Mouse (Mus musculus) neural tube, embryonic 11.5 days (tissue): ENCODE results near the gene Tbc1d1. TPM values are rescaled to one million over a fixed set of nuclear protein-coding genes. Genes with fewer than 3 reads are reported as not detected.

Experiments
- ATAC-seq: fragments of 200-750 bp; cut with Nextera tagmentation; 2 replicates; pipeline ENCODE4 v1.8.0; 2017; ENCODE audit warnings: moderate number of reproducible peaks, mild to moderate bottlenecking, moderate TSS enrichment, moderate library complexity; ENCODE audit not compliant: insufficient read depth, low FRiP score, low TSS enrichment
- DNase-seq: peaks from one replicate; pipeline ENCODE4 v3.0.0-alpha.2; 2015; ENCODE audit warnings: low spot score
- H3K27ac ChIP-seq: fragments of 300-500 bp; sonication (generic); 2 replicates; pipeline ENCODE4 v1.5.1; 2014; ENCODE audit warnings: low read depth, mild to moderate bottlenecking, low read length
- H3K27me3 ChIP-seq: fragments of 300-500 bp; sonication (generic); 2 replicates; pipeline ENCODE4 v1.6.1; 2014; ENCODE audit warnings: mild to moderate bottlenecking, low read length, mixed read lengths; ENCODE audit not compliant: control insufficient read depth, insufficient read depth
- H3K36me3 ChIP-seq: fragments of 300-500 bp; sonication (generic); 2 replicates; pipeline ENCODE4 v1.6.1; 2014; ENCODE audit warnings: mild to moderate bottlenecking, low read length, moderate library complexity, mixed read lengths; ENCODE audit not compliant: control insufficient read depth, insufficient read depth
- H3K4me1 ChIP-seq: fragments of 300-500 bp; sonication (generic); 2 replicates; pipeline ENCODE4 v1.6.1; 2014; ENCODE audit warnings: low read length, mixed read lengths; ENCODE audit not compliant: control insufficient read depth, insufficient read depth
- H3K4me2 ChIP-seq: fragments of 300-500 bp; sonication (generic); 2 replicates; pipeline ENCODE4 v1.6.1; 2014; ENCODE audit warnings: low read depth, mild to moderate bottlenecking, moderate library complexity
- H3K4me3 ChIP-seq: fragments of 300-500 bp; sonication (generic); 2 replicates; pipeline ENCODE4 v1.5.1; 2014; ENCODE audit warnings: low read depth, low read length
- H3K9ac ChIP-seq: fragments of 300-500 bp; sonication (generic); 2 replicates; pipeline ENCODE4 v1.6.1; 2014; ENCODE audit warnings: mild to moderate bottlenecking, low read length
- H3K9me3 ChIP-seq: fragments of 300-500 bp; sonication (generic); 2 replicates; pipeline ENCODE4 v1.6.1; 2016; ENCODE audit warnings: low read length; ENCODE audit not compliant: control insufficient read depth
- WGBS: fragments of 180-500 bp; shearing (Covaris S2); extraction: QIAGEN DNeasy Blood & Tissue Kit; methylation state at CpG from one replicate; pipeline ENCODE4 v1.1.7; 2014; 5-methylcytosine and 5-hydroxymethylcytosine counted together
- polyA plus RNA-seq: library from polyadenylated mRNA; unstranded; fragments of >200 nt; fragmentation: Nextera tagmentation; extraction: Ambion mirVana; gene quantifications from 2 replicates; pipeline ENCODE4 v1.2.1, GENCODE M21; 2014

The Tbc1d1 gene
- polyA plus RNA-seq, 1 experiment from 2014 or later: 32.4 TPM

DNA sequence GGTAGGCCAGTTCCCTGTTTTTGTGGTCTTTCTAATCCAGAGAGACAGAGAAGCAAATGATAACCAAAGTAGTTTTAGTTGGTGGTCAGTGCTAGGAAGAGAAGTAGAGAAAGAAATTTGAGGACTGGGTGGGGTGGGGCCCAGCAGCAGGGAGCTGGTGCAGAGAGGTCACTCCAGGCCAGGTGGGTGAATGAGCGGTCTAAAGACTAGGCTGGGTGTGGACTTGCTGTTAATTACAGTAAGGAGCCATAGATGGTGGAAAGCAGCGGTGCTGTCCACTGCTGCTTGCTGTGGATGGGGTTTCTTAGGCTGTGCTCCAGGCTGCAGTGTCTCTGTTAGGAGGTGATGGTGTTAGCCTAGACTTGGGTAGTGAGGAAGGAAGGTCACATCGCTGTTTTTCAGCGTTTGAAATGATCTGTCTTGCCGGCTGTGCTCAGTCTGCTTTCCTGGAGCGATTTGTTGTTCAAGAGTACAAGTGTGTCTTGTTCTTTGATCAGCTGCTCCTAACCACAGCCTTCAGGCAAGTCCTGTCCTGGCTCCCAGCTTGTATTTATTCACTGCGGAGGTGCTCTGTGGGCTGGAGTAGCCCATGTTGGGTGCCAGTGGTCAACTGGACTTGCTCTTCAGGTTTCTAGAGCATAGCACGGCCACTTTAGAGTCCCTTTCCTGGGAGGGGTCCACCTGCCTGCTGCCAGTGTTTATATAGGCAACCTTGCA lies 78.3 kb downstream of the Tbc1d1 start:
- Histone ChIP-seq H3K9ac (no peak overlapping the region), H3K27ac (no peak overlapping the region), H3K4me1 (peaks cover 10% of the 10 kb centered on the region; the same call in 1 of the 2 replicates), H3K36me3 (no peaks in the 10 kb centered on the region), H3K4me2 (no peak overlapping the region), H3K9me3 (no peaks in the 10 kb centered on the region), H3K4me3 (no peak overlapping the region), H3K27me3 (no peaks in the 10 kb centered on the region)
- DNase-seq (no peak), ATAC-seq (no peak)
- WGBS: 79% methylated on average over 8 of the region's 8 CpGs

DNA sequence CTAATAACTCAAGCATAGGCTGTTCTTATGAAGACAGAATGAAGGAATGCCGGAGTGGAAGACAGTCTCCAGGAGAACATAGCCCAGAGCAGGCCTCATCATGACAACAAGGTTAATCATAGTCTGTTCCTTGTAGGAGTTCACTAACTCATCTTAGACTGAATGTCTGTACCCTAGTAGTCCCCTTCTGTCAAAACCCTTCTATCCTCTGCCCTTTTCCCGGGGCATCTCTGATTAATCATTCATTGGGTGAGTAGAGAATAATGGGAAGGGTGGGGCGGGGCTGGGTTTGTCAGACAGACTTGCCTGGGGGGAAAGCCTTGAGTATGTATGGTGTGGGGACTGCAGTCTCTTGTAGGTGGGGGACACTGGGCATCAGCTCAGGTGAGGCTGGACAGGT lies 79.1 kb downstream of the Tbc1d1 start:
- ATAC-seq: no peak
- no peaks in the 10 kb centered on the region for H3K36me3 ChIP-seq
- WGBS: 73% methylated on average over 3 of the region's 3 CpGs

DNA sequence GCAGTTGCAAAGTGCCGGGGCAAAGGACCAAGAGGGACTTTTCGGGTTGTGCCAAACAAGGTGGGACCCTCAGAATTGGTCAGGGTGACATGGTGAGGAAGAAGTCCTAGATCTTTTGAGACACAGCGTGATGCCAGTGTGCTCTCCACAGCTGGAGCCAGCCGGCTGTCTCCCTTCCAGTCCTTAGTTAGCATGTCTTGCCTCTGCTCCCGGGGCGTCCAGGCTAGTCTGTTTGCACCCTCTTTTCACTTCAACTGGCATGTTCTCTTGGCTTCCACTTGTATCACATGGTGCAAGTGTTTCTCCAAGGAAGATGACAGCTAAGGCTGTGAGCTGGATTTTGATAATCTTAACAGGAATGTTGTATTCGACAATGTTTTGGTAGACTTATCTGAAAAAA lies 80.5 kb downstream of the Tbc1d1 start:
- Histone ChIP-seq H3K9me3 (no peaks in the 10 kb centered on the region), H3K27me3 (no peaks in the 10 kb centered on the region), H3K27ac (no peak overlapping the region), H3K4me2 (no peak overlapping the region), H3K4me1 (peaks cover 10% of the 10 kb centered on the region; the same call in 1 of the 2 replicates), H3K4me3 (no peak overlapping the region), H3K36me3 (no peaks in the 10 kb centered on the region), H3K9ac (no peak overlapping the region)
- 76% methylated on average over 7 of the region's 7 CpGs for WGBS
- ATAC-seq (no peak), DNase-seq (no peak)

More for the DNA sequence above, 79.1 kb downstream of the Tbc1d1 start:
- Histone ChIP-seq H3K9ac (no peak overlapping the region), H3K27me3 (no peaks in the 10 kb centered on the region), H3K4me3 (no peak overlapping the region), H3K4me2 (no peak overlapping the region), H3K27ac (no peak overlapping the region), H3K9me3 (no peaks in the 10 kb centered on the region), H3K4me1 (peaks cover 10% of the 10 kb centered on the region; the same call in 1 of the 2 replicates)
- no peak for DNase-seq

DNA sequence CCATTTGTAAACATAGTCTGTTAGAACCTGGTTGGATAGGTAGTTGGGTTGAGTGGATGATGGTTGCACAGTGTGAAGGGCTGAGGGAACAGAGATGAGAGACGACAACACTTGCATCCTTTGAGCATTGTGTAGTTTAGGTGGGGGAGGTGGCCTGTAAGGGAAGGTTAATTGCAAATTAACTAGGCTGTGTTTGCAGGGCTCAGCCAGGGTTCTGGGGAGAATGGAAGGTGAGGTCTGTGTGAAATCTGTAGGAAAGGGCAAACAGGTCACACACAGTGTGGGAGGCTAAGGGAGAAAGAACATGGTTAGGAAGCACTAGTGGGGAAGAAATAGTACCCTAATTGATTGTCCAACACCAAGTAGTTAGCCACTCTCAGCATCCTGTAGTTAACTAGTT lies 81.2 kb downstream of the Tbc1d1 start:
- no peak overlapping the region for H3K4me2 ChIP-seq
- no peak for DNase-seq
- no peaks in the 10 kb centered on the region for H3K36me3 ChIP-seq
- H3K27me3 ChIP-seq: no peaks in the 10 kb centered on the region
- peaks cover 10% of the 10 kb centered on the region; the same call in 1 of the 2 replicates for H3K4me1 ChIP-seq
- 17% methylated on average over 1 of the region's 1 CpGs for WGBS
- ATAC-seq: no peak
- H3K27ac ChIP-seq: no peak overlapping the region
- no peak overlapping the region for H3K9ac ChIP-seq
- no peaks in the 10 kb centered on the region for H3K9me3 ChIP-seq
- no peak overlapping the region for H3K4me3 ChIP-seq

DNA sequence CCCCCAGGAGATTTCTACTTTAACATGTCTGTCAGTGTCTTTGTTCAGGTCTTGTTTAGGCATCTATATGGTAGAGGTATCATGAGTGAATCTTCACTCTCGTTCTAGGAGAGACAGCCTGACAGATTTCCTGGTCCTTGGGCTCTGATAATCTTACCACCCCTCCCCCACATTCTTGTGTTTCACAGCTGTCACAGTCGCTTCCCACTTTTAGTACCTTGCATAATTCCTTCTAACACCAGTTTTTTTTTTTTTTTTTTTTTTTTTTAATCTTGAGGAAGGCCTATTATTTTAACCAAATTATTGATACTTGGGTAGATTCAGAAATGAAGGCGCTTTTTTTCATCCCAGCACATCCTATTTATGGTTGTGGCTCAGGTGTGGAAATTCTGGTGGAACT lies 81.6 kb downstream of the Tbc1d1 start:
- Histone ChIP-seq H3K9ac (no peak overlapping the region), H3K27me3 (no peaks in the 10 kb centered on the region), H3K27ac (no peak overlapping the region), H3K4me2 (no peak overlapping the region), H3K4me3 (no peak overlapping the region), H3K4me1 (peaks cover 10% of the 10 kb centered on the region; the same call in 1 of the 2 replicates), H3K36me3 (no peaks in the 10 kb centered on the region), H3K9me3 (no peaks in the 10 kb centered on the region)
- ATAC-seq: no peak
- 62% methylated on average over 3 of the region's 3 CpGs for WGBS
- DNase-seq: no peak

DNA sequence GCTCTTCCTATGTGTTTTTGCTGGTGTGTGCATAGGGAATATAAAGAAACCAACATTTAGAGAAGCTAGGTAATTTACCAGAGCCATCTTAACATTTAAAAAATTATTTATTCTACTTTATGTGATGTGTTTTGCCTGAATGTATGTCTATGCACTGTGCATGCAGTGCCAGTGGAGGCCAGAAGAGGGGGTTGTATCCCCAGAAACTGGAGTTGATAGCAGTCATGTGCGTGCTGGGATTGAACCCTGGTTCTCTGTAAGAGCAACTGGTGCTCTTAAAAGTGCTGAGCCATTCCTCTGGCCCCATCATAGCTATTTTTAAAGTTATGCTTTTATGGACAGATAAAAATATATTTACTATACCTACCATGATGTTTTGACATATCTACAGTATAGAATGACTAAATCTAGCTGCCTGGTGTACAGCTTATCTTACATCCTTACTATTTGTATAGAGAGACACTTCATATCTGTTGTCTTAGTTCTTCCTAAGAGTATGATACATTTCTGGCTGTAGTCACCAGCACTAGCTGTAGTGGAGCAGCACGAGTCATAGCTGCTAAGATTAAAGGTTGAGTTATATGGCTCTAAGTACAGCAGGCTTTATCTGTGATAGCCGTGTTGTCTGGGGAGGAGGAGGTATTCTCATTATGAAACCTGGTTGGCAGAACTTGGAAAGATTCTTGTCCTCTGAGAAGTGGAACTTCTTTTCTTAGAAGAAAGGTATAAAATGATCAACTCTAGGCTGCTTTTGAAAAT lies 83.0 kb downstream of the Tbc1d1 start:
- H3K9me3 ChIP-seq: no peaks in the 10 kb centered on the region
- no peak for ATAC-seq
- DNase-seq: no peak
- H3K27me3 ChIP-seq: no peaks in the 10 kb centered on the region
- H3K27ac ChIP-seq: no peak overlapping the region
- H3K36me3 ChIP-seq: no peaks in the 10 kb centered on the region
- no peak overlapping the region for H3K4me2 ChIP-seq
- WGBS: 90% methylated on average over 3 of the region's 3 CpGs
- H3K4me1 ChIP-seq: peaks cover 13% of the 10 kb centered on the region
- H3K4me3 ChIP-seq: no peak overlapping the region
- H3K9ac ChIP-seq: no peak overlapping the region

DNA sequence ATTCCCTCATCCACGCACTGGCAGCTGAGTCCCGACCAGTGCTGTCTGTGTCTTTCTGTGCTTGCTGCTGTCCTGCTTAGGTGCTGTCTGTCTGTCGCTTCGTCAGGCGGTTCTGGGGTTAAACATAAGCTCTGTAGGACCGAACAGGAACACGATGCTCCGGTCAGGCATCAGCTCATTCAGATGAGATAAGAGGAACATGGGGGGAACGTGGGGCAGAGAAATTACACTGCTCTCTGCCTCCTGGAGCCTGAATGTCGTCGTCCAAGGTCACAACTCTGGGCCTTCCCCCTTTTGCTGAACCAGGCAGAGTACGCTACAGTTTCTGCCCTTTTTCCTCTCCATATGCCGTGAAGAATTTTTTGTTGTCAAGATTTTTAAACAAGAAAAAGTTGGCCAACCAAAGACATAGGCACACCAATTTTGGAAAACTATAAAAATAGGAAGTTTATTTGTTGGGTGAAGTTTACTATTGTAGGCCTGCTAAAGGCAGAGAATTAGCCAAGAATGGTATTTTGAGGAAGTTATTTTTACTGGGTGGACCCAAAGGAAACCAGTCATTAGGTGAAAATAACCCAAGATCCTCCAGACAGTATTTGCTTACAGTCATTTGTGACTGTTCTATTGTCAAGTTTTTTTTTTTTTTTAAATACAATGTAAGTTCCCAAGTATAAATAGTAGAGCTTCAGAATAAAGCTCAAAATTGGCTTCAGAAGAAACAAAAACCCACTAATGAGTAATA lies 85.0 kb downstream of the Tbc1d1 start:
- ATAC-seq: no peak
- Histone ChIP-seq H3K4me3 (no peak overlapping the region), H3K4me1 (peaks cover 16% of the 10 kb centered on the region), H3K9me3 (no peaks in the 10 kb centered on the region), H3K4me2 (no peak overlapping the region), H3K36me3 (no peaks in the 10 kb centered on the region), H3K27ac (no peak overlapping the region), H3K9ac (no peak overlapping the region), H3K27me3 (no peaks in the 10 kb centered on the region)
- WGBS: 86% methylated on average over 13 of the region's 13 CpGs
- no peak for DNase-seq

DNA sequence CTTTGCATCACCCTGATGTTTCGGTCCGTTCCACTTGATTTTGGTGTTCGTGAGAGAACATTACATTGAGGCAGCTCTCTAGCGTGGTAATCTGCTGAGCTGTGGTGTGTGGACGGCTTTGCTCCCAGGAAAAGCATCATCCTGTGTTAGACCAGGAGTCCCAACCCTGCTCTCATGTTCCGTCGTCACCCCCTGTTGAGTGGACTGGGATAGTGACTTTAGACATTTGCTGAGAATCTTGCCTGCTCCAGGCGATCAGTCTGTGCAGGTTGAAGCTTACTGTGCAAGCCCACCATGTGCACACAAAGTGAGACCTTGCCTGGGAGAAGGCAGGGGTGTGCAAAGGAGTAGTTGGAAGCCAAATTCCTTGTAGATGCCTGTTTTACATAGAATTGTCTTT lies 85.8 kb downstream of the Tbc1d1 start:
- Histone ChIP-seq H3K4me2 (no peak overlapping the region), H3K27ac (no peak overlapping the region), H3K4me1 (peaks cover 16% of the 10 kb centered on the region), H3K9ac (no peak overlapping the region), H3K4me3 (no peak overlapping the region), H3K36me3 (no peaks in the 10 kb centered on the region), H3K27me3 (no peaks in the 10 kb centered on the region), H3K9me3 (no peaks in the 10 kb centered on the region)
- DNase-seq: no peak
- 85% methylated on average over 8 of the region's 8 CpGs for WGBS
- no peak for ATAC-seq
